Mouse (Mus musculus) MEL (cell line): ENCODE measurements around the gene Pkn3. TPM values are rescaled to one million over a fixed set of nuclear protein-coding genes. Genes with fewer than 3 reads are reported as not detected.
A peak's percentile ranks its signal among the peaks of the same experiment; 100 is the strongest.

Source experiments
- DNase-seq: peaks from one replicate; pipeline ENCODE4 v3.0.0; 2011; ENCODE audit warnings: low read depth, low spot score
- H3K27ac ChIP-seq: 2 replicates; pipeline ENCODE4 v1.5.1; 2012; ENCODE audit warnings: low read depth, mild to moderate bottlenecking, control low read depth, low read length, moderate library complexity; ENCODE audit not compliant: control insufficient read depth
- H3K27me3 ChIP-seq, 2 experiments: fragments of 150-350 bp in 1 of 2; sonication (generic) in 1 of 2; 2 replicates each; pipeline ENCODE4 v1.6.1; 2012; ENCODE audit warnings: low read length in 2 of 2, mild to moderate bottlenecking in 2 of 2, improper control_type of control experiment in 1 of 2, moderate library complexity in 1 of 2; ENCODE audit not compliant: insufficient read depth in 2 of 2, control insufficient read depth in 1 of 2
- H3K36me3 ChIP-seq, 2 experiments: 2 replicates each; pipeline ENCODE4 v1.6.1; 2012 to 2014; ENCODE audit warnings: low read length in 2 of 2, improper control_type of control experiment in 1 of 2, inconsistent platforms in 1 of 2, mild to moderate bottlenecking in 1 of 2; ENCODE audit not compliant: insufficient read depth in 2 of 2, control insufficient read depth in 1 of 2
- H3K4me1 ChIP-seq, 2 experiments: fragments of 150-350 bp in 1 of 2; sonication (generic) in 1 of 2; 2 replicates each; pipeline ENCODE4 v1.6.1; 2012; ENCODE audit warnings: low read length in 2 of 2, improper control_type of control experiment in 1 of 2, mild to moderate bottlenecking in 1 of 2; ENCODE audit not compliant: insufficient read depth in 2 of 2, control insufficient read depth in 1 of 2
- H3K4me3 ChIP-seq, 2 experiments: fragments of 150-350 bp in 1 of 2; sonication (generic) in 1 of 2; 2 replicates each; pipeline ENCODE4 v1.5.1; 2012; ENCODE audit warnings: low read depth in 2 of 2, low read length in 2 of 2, mild to moderate bottlenecking in 2 of 2, moderate library complexity in 2 of 2, control low read depth in 1 of 2, improper control_type of control experiment in 1 of 2; ENCODE audit not compliant: control insufficient read depth in 1 of 2, insufficient read depth in 1 of 2
- H3K79me2 ChIP-seq: 2 replicates; pipeline ENCODE4 v1.6.1; 2012; ENCODE audit warnings: mild to moderate bottlenecking, low read length, moderate library complexity; ENCODE audit not compliant: control insufficient read depth, poor library complexity, insufficient read depth
- H3K9ac ChIP-seq: 2 replicates; pipeline ENCODE4 v1.6.1; 2012; ENCODE audit warnings: low read depth, mild to moderate bottlenecking, control low read depth, low read length, moderate library complexity; ENCODE audit not compliant: control insufficient read depth, poor library complexity, severe bottlenecking
- H3K9me3 ChIP-seq: fragments of 150-350 bp; sonication (generic); replicated peaks from 2 replicates; pipeline ENCODE4 v1.6.1; 2012; ENCODE audit warnings: mild to moderate bottlenecking, low read length, improper control_type of control experiment, moderate library complexity; ENCODE audit not compliant: insufficient read depth
- BHLHE40 ChIP-seq: IDR thresholded peaks from 2 replicates; pipeline ENCODE4 v1.6.1; 2012; ENCODE audit warnings: low read depth, mild to moderate bottlenecking, inconsistent platforms, low read length, improper control_type of control experiment, borderline replicate concordance
- CHD1 ChIP-seq: IDR thresholded peaks from 2 replicates; pipeline ENCODE4 v1.6.1; 2012; ENCODE audit warnings: low read depth, mild to moderate bottlenecking, inconsistent platforms, low read length, improper control_type of control experiment
- CHD2 ChIP-seq: IDR thresholded peaks from 2 replicates; pipeline ENCODE4 v1.6.1; 2011; ENCODE audit warnings: low read length, improper control_type of control experiment
- CTCF ChIP-seq, 3 experiments: IDR thresholded peaks in 2 of 3; conservative IDR thresholded peaks in 1 of 3; 2 replicates each; pipeline ENCODE4 v1.5.1; 2011 to 2012; ENCODE audit warnings: low read length in 3 of 3, low read depth in 2 of 3, mild to moderate bottlenecking in 2 of 3, improper control_type of control experiment in 1 of 3, inconsistent platforms in 1 of 3, mixed read lengths in 1 of 3, moderate library complexity in 1 of 3; ENCODE audit not compliant: control insufficient read depth in 1 of 3, insufficient read depth in 1 of 3, poor library complexity in 1 of 3, severe bottlenecking in 1 of 3
- ELF1 ChIP-seq: IDR thresholded peaks from 2 replicates; pipeline ENCODE4 v1.6.1; 2014; ENCODE audit warnings: low read depth, mild to moderate bottlenecking, inconsistent platforms, low read length, improper control_type of control experiment, moderate library complexity
- EP300 ChIP-seq, 2 experiments: IDR thresholded peaks; 2 replicates each; pipeline ENCODE4 v1.6.1; 2011; ENCODE audit warnings: improper control_type of control experiment in 2 of 2, low read length in 2 of 2, low read depth in 1 of 2, mild to moderate bottlenecking in 1 of 2
- GATA1 ChIP-seq: IDR thresholded peaks from 2 replicates; pipeline ENCODE4 v1.6.1; 2011; ENCODE audit warnings: low read depth, low read length, improper control_type of control experiment
- JUND ChIP-seq: IDR thresholded peaks from 2 replicates; pipeline ENCODE4 v1.6.1; 2011; ENCODE audit warnings: low read depth, mild to moderate bottlenecking, improper control_type of control experiment, low read length
- MAX ChIP-seq: IDR thresholded peaks from 2 replicates; pipeline ENCODE4 v1.6.1; 2011; ENCODE audit warnings: low read length, improper control_type of control experiment
- MAZ ChIP-seq: IDR thresholded peaks from 2 replicates; pipeline ENCODE4 v1.6.1; 2012; ENCODE audit warnings: low read depth, mild to moderate bottlenecking, inconsistent platforms, low read length, improper control_type of control experiment
- MEF2A ChIP-seq: IDR thresholded peaks from 2 replicates; pipeline ENCODE4 v1.6.1; 2014; ENCODE audit warnings: low read depth, mild to moderate bottlenecking, inconsistent platforms, low read length, improper control_type of control experiment; ENCODE audit not compliant: poor library complexity, insufficient replicate concordance, severe bottlenecking; ENCODE audit errors: extremely low read depth
- MYC ChIP-seq: IDR thresholded peaks from 2 replicates; pipeline ENCODE4 v1.6.1; 2011; ENCODE audit warnings: low read depth, mild to moderate bottlenecking, low read length, improper control_type of control experiment, moderate library complexity
- NELFE ChIP-seq: IDR thresholded peaks from 2 replicates; pipeline ENCODE4 v1.6.1; 2011; ENCODE audit warnings: low read depth, low read length, improper control_type of control experiment
- POLR2A ChIP-seq, 2 experiments: IDR thresholded peaks; 2 replicates each; pipeline ENCODE4 v1.6.1; 2011 to 2012; ENCODE audit warnings: low read length in 2 of 2, mild to moderate bottlenecking in 2 of 2, control low read depth in 1 of 2, improper control_type of control experiment in 1 of 2, low read depth in 1 of 2, moderate library complexity in 1 of 2; ENCODE audit not compliant: control insufficient read depth in 1 of 2, insufficient read depth in 1 of 2, poor library complexity in 1 of 2
- POLR2AphosphoS2 ChIP-seq: IDR thresholded peaks from 2 replicates; pipeline ENCODE4 v1.6.1; 2011; ENCODE audit warnings: low read length, improper control_type of control experiment
- RAD21 ChIP-seq: IDR thresholded peaks from 2 replicates; pipeline ENCODE4 v1.6.1; 2011; ENCODE audit warnings: mild to moderate bottlenecking, low read depth, low read length, improper control_type of control experiment
- SIN3A ChIP-seq: IDR thresholded peaks from 2 replicates; pipeline ENCODE4 v1.6.1; 2012; ENCODE audit warnings: low read length, improper control_type of control experiment, inconsistent platforms
- SMC3 ChIP-seq: IDR thresholded peaks from 2 replicates; pipeline ENCODE4 v1.6.1; 2011; ENCODE audit warnings: low read depth, low read length, improper control_type of control experiment
- TBP ChIP-seq: IDR thresholded peaks from 2 replicates; pipeline ENCODE4 v1.8.0; 2011; ENCODE audit warnings: low read depth, low read length, improper control_type of control experiment
- UBTF ChIP-seq: IDR thresholded peaks from 2 replicates; pipeline ENCODE4 v1.6.1; 2012; ENCODE audit warnings: low read depth, mild to moderate bottlenecking, inconsistent platforms, low read length, improper control_type of control experiment, moderate library complexity, borderline replicate concordance; ENCODE audit not compliant: insufficient read depth
- USF1 ChIP-seq: IDR thresholded peaks from 2 replicates; pipeline ENCODE4 v1.6.1; 2014; ENCODE audit warnings: low read depth, mild to moderate bottlenecking, inconsistent platforms, low read length, improper control_type of control experiment, moderate library complexity
- ZC3H11A ChIP-seq: IDR thresholded peaks from 2 replicates; pipeline ENCODE4 v1.6.1; 2012; ENCODE audit warnings: low read depth, mild to moderate bottlenecking, inconsistent platforms, low read length, improper control_type of control experiment
- ZMIZ1 ChIP-seq: IDR thresholded peaks from 2 replicates; pipeline ENCODE4 v1.6.1; 2012; ENCODE audit warnings: low read depth, mild to moderate bottlenecking, inconsistent platforms, low read length, improper control_type of control experiment, moderate library complexity
- ZNF384 ChIP-seq: IDR thresholded peaks from 2 replicates; pipeline ENCODE4 v1.6.1; 2012; ENCODE audit warnings: low read depth, mild to moderate bottlenecking, inconsistent platforms, low read length, improper control_type of control experiment
- polyA plus RNA-seq, 2 experiments: library from polyadenylated mRNA; stranded (reverse) in 1 of 2; unstranded in 1 of 2; fragments of >175 nt in 1 of 2; fragments of >200 nt in 1 of 2; gene quantifications; 2 replicates each; pipeline versions ENCODE4 v1.2.1 to v1.2.4; 2012; ENCODE audit warnings: low replicate concordance in 2 of 2, low read depth in 1 of 2; ENCODE audit not compliant: insufficient read length in 2 of 2, insufficient read depth in 1 of 2, missing spikeins in 1 of 2
- total RNA-seq: library from RNA; depleted of rRNA; stranded (reverse); fragments of 300-350 nt; gene quantifications from 2 replicates; pipeline ENCODE4 v1.2.3, GENCODE M21; 2012

The Pkn3 gene
- total and polyA plus RNA-seq, 3 experiments, result 2.0 to 5.8 TPM; not detected in 1

- TF ChIP-seq MAZ (peak; percentile 80; the same call in 1 of the 2 replicates), SMC3 (no peak), NELFE (peak; percentile 90), CHD1 (no peak), SIN3A (peak; percentile 92), ELF1 (peak; percentile 83), CHD2 (no peak), EP300 (IDR thresholded peaks at IDR 0.05; ENCODE audit: low read depth in 1 of 2, low read length in 2 of 2) (peak in 1 of 2 experiments; percentile 45; a peak in 1 of 4 replicates), ZNF384 (no peak), GATA1 (no peak), JUND (no peak), ZMIZ1 (peak; percentile 79), MEF2A (no peak), BHLHE40 (peak; percentile 85)
These were observed 47.2 kb downstream of the Pkn3 start, which contains the start of gene Zer1 (continued) for GRCm38 (mm10) chr2:30124472-30125274.

- Histone ChIP-seq H3K27ac (no peak overlapping the region), H3K79me2 (peaks cover 3% of the 10 kb centered on the region), H3K27me3 (no peaks in the 10 kb centered on the region), H3K4me1 (peaks cover 2 to 7% of the 10 kb centered on the region in 2 experiments), H3K4me3 (no peak overlapping the region), H3K9ac (no peak overlapping the region), H3K36me3 (peaks cover 0 to 7% of the 10 kb centered on the region in 2 experiments; a peak in 2 of 4 replicates), H3K9me3 (no peaks in the 10 kb centered on the region)
- peak; percentile 78 for DNase-seq
- peak; percentile 48 for TF ChIP-seq RAD21
- TF ChIP-seq SMC3, result peak; percentile 69
- TF ChIP-seq ZC3H11A, result peak; percentile 63
- TF ChIP-seq UBTF, result no peak
- no peak for TF ChIP-seq POLR2A (IDR thresholded peaks at IDR 0.05; ENCODE audit: control insufficient read depth in 1 of 2, insufficient read depth in 1 of 2, low read depth in 1 of 2, low read length in 2 of 2, poor library complexity in 1 of 2)
- TF ChIP-seq CTCF (IDR thresholded peaks at IDR 0.05 in 2 of 3, conservative IDR thresholded peaks at IDR 0.05 in 1 of 3; ENCODE audit: control insufficient read depth in 1 of 3, insufficient read depth in 1 of 3, low read depth in 2 of 3, low read length in 3 of 3, poor library complexity in 1 of 3, severe bottlenecking in 1 of 3), result peak; percentile 41 to 89 (median 50)
- TF ChIP-seq MYC, result peak; percentile 95
- no peak for TF ChIP-seq POLR2AphosphoS2
- no peak for TF ChIP-seq ZMIZ1
- TF ChIP-seq TBP, result 0 out of 2 replicates have a peak, but pooled peaks have one; percentile 14
- peak; percentile 57; the same call in 1 of the 2 replicates for TF ChIP-seq SIN3A
- TF ChIP-seq ZNF384, result peak; percentile 79
- TF ChIP-seq MAX, result 0 out of 2 replicates have a peak, but pooled peaks have one; percentile 35
- 0 out of 2 replicates have a peak, but pooled peaks have one; percentile 6 for TF ChIP-seq USF1
These were observed 51.3 kb downstream of the Pkn3 start for GRCm38 (mm10) chr2:30128789-30129188.
